Mouse (Mus musculus): ENCODE data around the gene Lcor.

DNA sequence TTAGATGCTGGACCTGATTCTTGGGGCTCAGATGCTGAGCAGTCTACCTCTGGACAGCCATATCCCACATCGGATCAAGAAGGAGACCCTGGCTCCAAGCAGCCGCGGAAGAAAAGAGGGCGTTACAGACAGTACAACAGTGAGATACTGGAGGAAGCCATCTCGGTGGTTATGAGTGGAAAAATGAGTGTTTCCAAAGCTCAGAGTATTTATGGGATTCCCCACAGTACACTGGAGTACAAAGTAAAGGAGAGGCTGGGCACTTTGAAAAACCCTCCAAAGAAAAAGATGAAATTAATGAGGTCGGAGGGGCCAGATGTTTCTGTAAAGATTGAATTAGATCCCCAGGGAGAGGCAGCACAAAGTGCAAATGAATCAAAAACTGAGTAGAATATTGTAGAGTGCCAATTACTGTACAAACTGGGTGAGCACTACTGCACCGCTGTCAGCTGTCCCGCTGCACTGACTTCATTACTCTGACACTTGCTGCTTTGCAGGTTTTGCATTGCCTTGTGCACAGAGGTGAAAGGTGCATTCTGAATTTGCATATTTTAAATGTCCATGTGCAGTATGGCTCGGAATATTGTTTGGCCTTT is 76.6 kb downstream of the Lcor start:
- TF ChIP-seq POLR2A (IDR thresholded peaks at IDR 0.05; ENCODE audit: control insufficient read depth, extremely low read depth, insufficient read depth, low read length, poor library complexity) (no peak), CTCF (IDR thresholded peaks at IDR 0.05; ENCODE audit: borderline replicate concordance, control insufficient read depth, extremely low read depth, insufficient read depth, low read length, poor library complexity) (no peak)

All from thymus, adult 2 months (tissue).